Mouse (Mus musculus): ENCODE measurements around the gene Gpbp1l1. TPM values are rescaled to one million over a fixed set of nuclear protein-coding genes. Genes with fewer than 3 reads are reported as not detected.

The Gpbp1l1 gene
- polyA plus RNA-seq, 1 experiment from 2014 or later: 35.3 TPM

- H3K27me3 ChIP-seq (replicated peaks; ENCODE audit: low read depth, poor library complexity, severe bottlenecking): no peaks in the 10 kb centered on the region
- peak overlapping the region; percentile 74 for H3K4me3 ChIP-seq
- H3K27ac ChIP-seq (replicated peaks): peak overlapping the region; percentile 79
- peaks cover 61% of the 10 kb centered on the region for H3K36me3 ChIP-seq (replicated peaks)
- H3K4me1 ChIP-seq: peaks cover 28% of the 10 kb centered on the region
- peak; percentile 92 for DNase-seq (ENCODE audit: low spot score)
- 1% methylated on average over 50 of the region's 50 CpGs for WGBS
- no peaks in the 10 kb centered on the region for H3K9me3 ChIP-seq
These were observed 39.8 kb downstream of the Gpbp1l1 start for GRCm38 (mm10) chr4:116596978-116597881.

- Histone ChIP-seq H3K4me1 (no peaks in the 10 kb centered on the region), H3K9me3 (no peaks in the 10 kb centered on the region), H3K4me3 (no peak overlapping the region), H3K27ac (replicated peaks) (no peak overlapping the region), H3K27me3 (replicated peaks; ENCODE audit: low read depth, poor library complexity, severe bottlenecking) (no peaks in the 10 kb centered on the region), H3K36me3 (replicated peaks) (peaks cover 100% of the 10 kb centered on the region)
- 97% methylated on average over 2 of the region's 2 CpGs for WGBS
- no peak for DNase-seq (ENCODE audit: low spot score)
These were observed 55.2 kb downstream of the Gpbp1l1 start for GRCm38 (mm10) chr4:116612621-116613020.

GRCm38 (mm10) chr4:116615237-116615636, 57.8 kb downstream of the Gpbp1l1 start:
- DNase-seq (ENCODE audit: low spot score): no peak
- Histone ChIP-seq H3K27me3 (replicated peaks; ENCODE audit: low read depth, poor library complexity, severe bottlenecking) (no peaks in the 10 kb centered on the region), H3K4me1 (no peaks in the 10 kb centered on the region), H3K9me3 (no peaks in the 10 kb centered on the region), H3K27ac (replicated peaks) (no peak overlapping the region), H3K4me3 (no peak overlapping the region), H3K36me3 (replicated peaks) (peaks cover 100% of the 10 kb centered on the region)
- 96% methylated on average over 2 of the region's 2 CpGs for WGBS

- H3K4me1 ChIP-seq: peaks cover 16% of the 10 kb centered on the region
- no peak overlapping the region for H3K27ac ChIP-seq (replicated peaks)
- H3K9me3 ChIP-seq: no peaks in the 10 kb centered on the region
- peaks cover 58% of the 10 kb centered on the region for H3K36me3 ChIP-seq (replicated peaks)
- H3K4me3 ChIP-seq: peak overlapping the region; percentile 99
- no peaks in the 10 kb centered on the region for H3K27me3 ChIP-seq (replicated peaks; ENCODE audit: low read depth, poor library complexity, severe bottlenecking)
- DNase-seq (ENCODE audit: low spot score): no peak
- 92% methylated on average over 4 of the region's 4 CpGs for WGBS
These were observed 67.4 kb downstream of the Gpbp1l1 start for GRCm38 (mm10) chr4:116624831-116625230.

GRCm38 (mm10) chr4:116626658-116627358, 69.3 kb downstream of the Gpbp1l1 start:
- Histone ChIP-seq H3K4me3 (peak overlapping the region; percentile 99), H3K27ac (replicated peaks) (peak overlapping the region; percentile 99), H3K27me3 (replicated peaks; ENCODE audit: low read depth, poor library complexity, severe bottlenecking) (no peaks in the 10 kb centered on the region), H3K36me3 (replicated peaks) (peaks cover 40% of the 10 kb centered on the region), H3K4me1 (peaks cover 16% of the 10 kb centered on the region), H3K9me3 (no peaks in the 10 kb centered on the region)
- peak; percentile 96 for DNase-seq (ENCODE audit: low spot score)
- WGBS: under 1% methylated on average over 52 of the region's 53 CpGs

GRCm38 (mm10) chr4:116627359-116627716, 69.9 kb downstream of the Gpbp1l1 start:
- peak overlapping the region; percentile 99 for H3K27ac ChIP-seq (replicated peaks)
- under 1% methylated on average over 13 of the region's 13 CpGs for WGBS
- H3K27me3 ChIP-seq (replicated peaks; ENCODE audit: low read depth, poor library complexity, severe bottlenecking): no peaks in the 10 kb centered on the region
- peaks cover 16% of the 10 kb centered on the region for H3K4me1 ChIP-seq
- peak; percentile 93 for DNase-seq (ENCODE audit: low spot score)
- H3K9me3 ChIP-seq: no peaks in the 10 kb centered on the region
- peaks cover 40% of the 10 kb centered on the region for H3K36me3 ChIP-seq (replicated peaks)
- H3K4me3 ChIP-seq: peak overlapping the region; percentile 99

- peak; percentile 86 for DNase-seq (ENCODE audit: low spot score)
These were observed 70.5 kb downstream of the Gpbp1l1 start, which contains the start of gene Nasp for GRCm38 (mm10) chr4:116627722-116628662. Gene Nasp, minus strand, starts transcription at chr4:116627941.

GRCm38 (mm10) chr4:116635197-116635596, 77.7 kb downstream of the Gpbp1l1 start:
- H3K36me3 ChIP-seq (replicated peaks): peaks cover 86% of the 10 kb centered on the region

More at GRCm38 (mm10) chr4:116627722-116628662, 70.5 kb downstream of the Gpbp1l1 start, which contains the start of gene Nasp:
- Histone ChIP-seq H3K27me3 (replicated peaks; ENCODE audit: low read depth, poor library complexity, severe bottlenecking) (no peaks in the 10 kb centered on the region), H3K27ac (replicated peaks) (peak within 1 kb of the TSS; percentile 99), H3K4me1 (peaks cover 16% of the 10 kb centered on the region), H3K36me3 (replicated peaks) (peaks cover 40% of the 10 kb centered on the region), H3K9me3 (no peaks in the 10 kb centered on the region), H3K4me3 (peak within 1 kb of the TSS; percentile 99)
- 8% methylated on average over 23 of the region's 23 CpGs for WGBS

GRCm38 (mm10) chr4:116638821-116639220, 81.4 kb downstream of the Gpbp1l1 start:
- Histone ChIP-seq H3K9me3 (no peaks in the 10 kb centered on the region), H3K27me3 (replicated peaks; ENCODE audit: low read depth, poor library complexity, severe bottlenecking) (no peaks in the 10 kb centered on the region), H3K4me3 (no peak overlapping the region), H3K27ac (replicated peaks) (no peak overlapping the region), H3K4me1 (no peaks in the 10 kb centered on the region), H3K36me3 (replicated peaks) (peaks cover 99% of the 10 kb centered on the region)
- DNase-seq (ENCODE audit: low spot score): no peak
- WGBS: 94% methylated on average over 6 of the region's 6 CpGs

More at GRCm38 (mm10) chr4:116635197-116635596, 77.7 kb downstream of the Gpbp1l1 start:
- Histone ChIP-seq H3K27me3 (replicated peaks; ENCODE audit: low read depth, poor library complexity, severe bottlenecking) (no peaks in the 10 kb centered on the region), H3K4me3 (no peak overlapping the region), H3K4me1 (no peaks in the 10 kb centered on the region), H3K27ac (replicated peaks) (no peak overlapping the region), H3K9me3 (no peaks in the 10 kb centered on the region)
- DNase-seq (ENCODE audit: low spot score): no peak
- 93% methylated on average over 1 of the region's 1 CpGs for WGBS

GRCm38 (mm10) chr4:116642071-116642470, 84.6 kb downstream of the Gpbp1l1 start:
- DNase-seq (ENCODE audit: low spot score): no peak
- WGBS: 100% methylated on average over 1 of the region's 1 CpGs
- Histone ChIP-seq H3K9me3 (no peaks in the 10 kb centered on the region), H3K4me1 (0 out of 2 replicates have a peak, but pooled peaks cover 4% of the 10 kb centered on the region), H3K4me3 (no peak overlapping the region), H3K27ac (replicated peaks) (no peak overlapping the region), H3K27me3 (replicated peaks; ENCODE audit: low read depth, poor library complexity, severe bottlenecking) (no peaks in the 10 kb centered on the region), H3K36me3 (replicated peaks) (peaks cover 99% of the 10 kb centered on the region)

All from embryonic facial prominence, embryonic 10.5 days (tissue).